Mouse (Mus musculus): ENCODE data around the gene Alg9. TPM values are rescaled to one million over a fixed set of nuclear protein-coding genes. Genes with fewer than 3 reads are reported as not detected.

The Alg9 gene
- polyA plus RNA-seq, 1 experiment from 2014 or later: 60.3 TPM

- Histone ChIP-seq H3K9ac (replicated peaks; ENCODE audit: low read length) (no peak overlapping the region), H3K36me3 (ENCODE audit: control insufficient read depth, insufficient read depth, low read length) (peaks cover 76% of the 10 kb centered on the region), H3K27me3 (ENCODE audit: control insufficient read depth, insufficient read depth, low read length) (no peaks in the 10 kb centered on the region), H3K4me3 (replicated peaks; ENCODE audit: low read depth, low read length) (no peak overlapping the region), H3K9me3 (ENCODE audit: control insufficient read depth, low read length) (no peaks in the 10 kb centered on the region), H3K27ac (replicated peaks; ENCODE audit: low read depth, low read length) (no peak overlapping the region), H3K4me2 (ENCODE audit: low read length) (no peak overlapping the region), H3K4me1 (ENCODE audit: control insufficient read depth, insufficient read depth, low read length) (no peaks in the 10 kb centered on the region)
- ATAC-seq (ENCODE audit: low FRiP score, low TSS enrichment): no peak
- WGBS: 67% methylated on average over 2 of the region's 2 CpGs
- peak; percentile 70 for DNase-seq
Observed at GRCm38 (mm10) chr9:50800985-50801384, 26.2 kb downstream of the Alg9 start.

GRCm38 (mm10) chr9:50803055-50803671 is 28.3 kb downstream of the Alg9 start:
- Histone ChIP-seq H3K4me2 (ENCODE audit: low read length) (no peak overlapping the region), H3K4me1 (ENCODE audit: control insufficient read depth, insufficient read depth, low read length) (no peaks in the 10 kb centered on the region), H3K9ac (replicated peaks; ENCODE audit: low read length) (no peak overlapping the region), H3K27me3 (ENCODE audit: control insufficient read depth, insufficient read depth, low read length) (no peaks in the 10 kb centered on the region), H3K27ac (replicated peaks; ENCODE audit: low read depth, low read length) (no peak overlapping the region), H3K9me3 (ENCODE audit: control insufficient read depth, low read length) (no peaks in the 10 kb centered on the region), H3K36me3 (ENCODE audit: control insufficient read depth, insufficient read depth, low read length) (peaks cover 85% of the 10 kb centered on the region), H3K4me3 (replicated peaks; ENCODE audit: low read depth, low read length) (no peak overlapping the region)
- ATAC-seq (ENCODE audit: low FRiP score, low TSS enrichment) (no peak), DNase-seq (no peak)
- WGBS: 92% methylated on average over 7 of the region's 7 CpGs

- no peaks in the 10 kb centered on the region for H3K9me3 ChIP-seq (ENCODE audit: control insufficient read depth, low read length)
- H3K4me3 ChIP-seq (replicated peaks; ENCODE audit: low read depth, low read length): no peak overlapping the region
- WGBS: 86% methylated on average over 6 of the region's 6 CpGs
- no peak overlapping the region for H3K9ac ChIP-seq (replicated peaks; ENCODE audit: low read length)
- no peak for ATAC-seq (ENCODE audit: low FRiP score, low TSS enrichment)
- DNase-seq: no peak
- no peak overlapping the region for H3K4me2 ChIP-seq (ENCODE audit: low read length)
- H3K4me1 ChIP-seq (ENCODE audit: control insufficient read depth, insufficient read depth, low read length): no peaks in the 10 kb centered on the region
- H3K27me3 ChIP-seq (ENCODE audit: control insufficient read depth, insufficient read depth, low read length): no peaks in the 10 kb centered on the region
- no peak overlapping the region for H3K27ac ChIP-seq (replicated peaks; ENCODE audit: low read depth, low read length)
- H3K36me3 ChIP-seq (ENCODE audit: control insufficient read depth, insufficient read depth, low read length): peaks cover 86% of the 10 kb centered on the region
Observed at GRCm38 (mm10) chr9:50808471-50808870, 33.7 kb downstream of the Alg9 start.

GRCm38 (mm10) chr9:50809146-50809545 is 34.3 kb downstream of the Alg9 start:
- Histone ChIP-seq H3K4me2 (ENCODE audit: low read length) (no peak overlapping the region), H3K4me1 (ENCODE audit: control insufficient read depth, insufficient read depth, low read length) (no peaks in the 10 kb centered on the region), H3K36me3 (ENCODE audit: control insufficient read depth, insufficient read depth, low read length) (peaks cover 86% of the 10 kb centered on the region), H3K9ac (replicated peaks; ENCODE audit: low read length) (no peak overlapping the region), H3K27ac (replicated peaks; ENCODE audit: low read depth, low read length) (no peak overlapping the region), H3K4me3 (replicated peaks; ENCODE audit: low read depth, low read length) (no peak overlapping the region), H3K27me3 (ENCODE audit: control insufficient read depth, insufficient read depth, low read length) (no peaks in the 10 kb centered on the region), H3K9me3 (ENCODE audit: control insufficient read depth, low read length) (no peaks in the 10 kb centered on the region)
- ATAC-seq (ENCODE audit: low FRiP score, low TSS enrichment): no peak
- 94% methylated on average over 13 of the region's 13 CpGs for WGBS
- DNase-seq: no peak

GRCm38 (mm10) chr9:50811187-50811586 is 36.4 kb downstream of the Alg9 start:
- DNase-seq: no peak
- Histone ChIP-seq H3K4me2 (ENCODE audit: low read length) (no peak overlapping the region), H3K4me1 (ENCODE audit: control insufficient read depth, insufficient read depth, low read length) (no peaks in the 10 kb centered on the region), H3K9ac (replicated peaks; ENCODE audit: low read length) (no peak overlapping the region), H3K9me3 (ENCODE audit: control insufficient read depth, low read length) (no peaks in the 10 kb centered on the region), H3K36me3 (ENCODE audit: control insufficient read depth, insufficient read depth, low read length) (peaks cover 72% of the 10 kb centered on the region), H3K27ac (replicated peaks; ENCODE audit: low read depth, low read length) (no peak overlapping the region), H3K4me3 (replicated peaks; ENCODE audit: low read depth, low read length) (no peak overlapping the region), H3K27me3 (ENCODE audit: control insufficient read depth, insufficient read depth, low read length) (no peaks in the 10 kb centered on the region)
- ATAC-seq (ENCODE audit: low FRiP score, low TSS enrichment): no peak
- WGBS: 96% methylated on average over 7 of the region's 7 CpGs

GRCm38 (mm10) chr9:50811746-50812145 is 36.9 kb downstream of the Alg9 start:
- Histone ChIP-seq H3K9me3 (ENCODE audit: control insufficient read depth, low read length) (no peaks in the 10 kb centered on the region), H3K4me1 (ENCODE audit: control insufficient read depth, insufficient read depth, low read length) (no peaks in the 10 kb centered on the region), H3K36me3 (ENCODE audit: control insufficient read depth, insufficient read depth, low read length) (peaks cover 71% of the 10 kb centered on the region), H3K9ac (replicated peaks; ENCODE audit: low read length) (no peak overlapping the region), H3K4me2 (ENCODE audit: low read length) (no peak overlapping the region), H3K27me3 (ENCODE audit: control insufficient read depth, insufficient read depth, low read length) (no peaks in the 10 kb centered on the region), H3K27ac (replicated peaks; ENCODE audit: low read depth, low read length) (no peak overlapping the region), H3K4me3 (replicated peaks; ENCODE audit: low read depth, low read length) (no peak overlapping the region)
- ATAC-seq (ENCODE audit: low FRiP score, low TSS enrichment) (no peak), DNase-seq (no peak)
- WGBS: 83% methylated on average over 2 of the region's 2 CpGs

- Histone ChIP-seq H3K27me3 (ENCODE audit: control insufficient read depth, insufficient read depth, low read length) (no peaks in the 10 kb centered on the region), H3K27ac (replicated peaks; ENCODE audit: low read depth, low read length) (no peak overlapping the region), H3K9me3 (ENCODE audit: control insufficient read depth, low read length) (no peaks in the 10 kb centered on the region), H3K36me3 (ENCODE audit: control insufficient read depth, insufficient read depth, low read length) (peaks cover 64% of the 10 kb centered on the region), H3K4me2 (ENCODE audit: low read length) (no peak overlapping the region), H3K4me1 (ENCODE audit: control insufficient read depth, insufficient read depth, low read length) (no peaks in the 10 kb centered on the region), H3K9ac (replicated peaks; ENCODE audit: low read length) (no peak overlapping the region), H3K4me3 (replicated peaks; ENCODE audit: low read depth, low read length) (no peak overlapping the region)
- ATAC-seq (ENCODE audit: low FRiP score, low TSS enrichment) (no peak), DNase-seq (no peak)
- 93% methylated on average over 5 of the region's 5 CpGs for WGBS
Observed at GRCm38 (mm10) chr9:50813796-50814195, 39.0 kb downstream of the Alg9 start.

- no peak overlapping the region for H3K4me3 ChIP-seq (replicated peaks; ENCODE audit: low read depth, low read length)
- no peaks in the 10 kb centered on the region for H3K4me1 ChIP-seq (ENCODE audit: control insufficient read depth, insufficient read depth, low read length)
- no peaks in the 10 kb centered on the region for H3K9me3 ChIP-seq (ENCODE audit: control insufficient read depth, low read length)
- no peak overlapping the region for H3K27ac ChIP-seq (replicated peaks; ENCODE audit: low read depth, low read length)
- DNase-seq (no peak), ATAC-seq (ENCODE audit: low FRiP score, low TSS enrichment) (no peak)
- no peak overlapping the region for H3K9ac ChIP-seq (replicated peaks; ENCODE audit: low read length)
- no peak overlapping the region for H3K4me2 ChIP-seq (ENCODE audit: low read length)
- WGBS: over 99% methylated on average over 4 of the region's 4 CpGs
- H3K36me3 ChIP-seq (ENCODE audit: control insufficient read depth, insufficient read depth, low read length): peaks cover 55% of the 10 kb centered on the region
- H3K27me3 ChIP-seq (ENCODE audit: control insufficient read depth, insufficient read depth, low read length): no peaks in the 10 kb centered on the region
Observed at GRCm38 (mm10) chr9:50815666-50816065, 40.8 kb downstream of the Alg9 start.

- WGBS: 98% methylated on average over 1 of the region's 1 CpGs
- Histone ChIP-seq H3K9me3 (ENCODE audit: control insufficient read depth, low read length) (no peaks in the 10 kb centered on the region), H3K9ac (replicated peaks; ENCODE audit: low read length) (no peak overlapping the region), H3K4me3 (replicated peaks; ENCODE audit: low read depth, low read length) (no peak overlapping the region), H3K4me2 (ENCODE audit: low read length) (no peak overlapping the region), H3K36me3 (ENCODE audit: control insufficient read depth, insufficient read depth, low read length) (peaks cover 51% of the 10 kb centered on the region), H3K27ac (replicated peaks; ENCODE audit: low read depth, low read length) (no peak overlapping the region), H3K4me1 (ENCODE audit: control insufficient read depth, insufficient read depth, low read length) (no peaks in the 10 kb centered on the region), H3K27me3 (ENCODE audit: control insufficient read depth, insufficient read depth, low read length) (no peaks in the 10 kb centered on the region)
- DNase-seq: no peak
- ATAC-seq (ENCODE audit: low FRiP score, low TSS enrichment): no peak
Observed at GRCm38 (mm10) chr9:50816512-50816911, 41.7 kb downstream of the Alg9 start.
